Mouse (Mus musculus) limb, embryonic 14.5 days (tissue): ENCODE measurements at regions not wholly inside any gene's neighbourhood (a gene's known extent, or its start where the extent isn't known, plus 50 kb on each side); places are given as distances from the start of the nearest gene placed in this dataset.

Experiments
- ATAC-seq: fragments of 200-750 bp; cut with Nextera tagmentation; 2 replicates; pipeline ENCODE4 v1.8.0; 2017; ENCODE audit warnings: low read depth, moderate number of reproducible peaks, moderate TSS enrichment; ENCODE audit not compliant: low FRiP score
- DNase-seq: peaks from one replicate; pipeline ENCODE4 v3.0.0-alpha.2; 2015; ENCODE audit warnings: low spot score
- H3K27ac ChIP-seq: fragments of 300-500 bp; sonication (generic); replicated peaks from 2 replicates; pipeline ENCODE4 v1.5.1; 2014; ENCODE audit warnings: low read depth, mild to moderate bottlenecking, low read length, moderate library complexity, mixed read lengths
- H3K27me3 ChIP-seq: fragments of 300-500 bp; sonication (generic); 2 replicates; pipeline ENCODE4 v1.6.1; 2014; ENCODE audit warnings: low read length, mixed read lengths; ENCODE audit not compliant: control insufficient read depth, insufficient read depth
- H3K36me3 ChIP-seq: fragments of 300-500 bp; sonication (generic); 2 replicates; pipeline ENCODE4 v1.6.1; 2014; ENCODE audit warnings: mild to moderate bottlenecking, low read length, moderate library complexity, mixed read lengths; ENCODE audit not compliant: control insufficient read depth, insufficient read depth
- H3K4me1 ChIP-seq: fragments of 300-500 bp; sonication (generic); 2 replicates; pipeline ENCODE4 v1.6.1; 2014; ENCODE audit warnings: antibody characterized with exemption, low read length, mixed read lengths; ENCODE audit not compliant: control insufficient read depth, insufficient read depth
- H3K4me2 ChIP-seq: fragments of 300-500 bp; sonication (generic); replicated peaks from 2 replicates; pipeline ENCODE4 v1.6.1; 2014; ENCODE audit warnings: low read depth, mild to moderate bottlenecking, low read length, moderate library complexity; ENCODE audit not compliant: severe bottlenecking
- H3K4me3 ChIP-seq: fragments of 300-500 bp; sonication (generic); replicated peaks from 2 replicates; pipeline ENCODE4 v1.5.1; 2014; ENCODE audit warnings: low read length
- H3K9ac ChIP-seq: fragments of 300-500 bp; sonication (generic); 2 replicates; pipeline ENCODE4 v1.6.1; 2014; ENCODE audit warnings: mild to moderate bottlenecking, low read depth, low read length, moderate library complexity; ENCODE audit not compliant: severe bottlenecking
- H3K9me3 ChIP-seq: fragments of 300-500 bp; sonication (generic); 2 replicates; pipeline ENCODE4 v1.6.1; 2016; ENCODE audit warnings: low read length; ENCODE audit not compliant: control insufficient read depth
- POLR2A ChIP-seq: fragments of 200-500 bp; IDR thresholded peaks from 2 replicates; pipeline ENCODE4 v1.8.0; 2012; ENCODE audit warnings: inconsistent platforms, mild to moderate bottlenecking, moderate library complexity, borderline replicate concordance; ENCODE audit not compliant: insufficient read depth, insufficient read length; ENCODE audit errors: extremely low read depth
- WGBS: fragments of 180-500 bp; shearing (Covaris S2); extraction: QIAGEN DNeasy Blood & Tissue Kit; methylation state at CpG from one replicate; pipeline ENCODE4 v1.1.7; 2014; 5-methylcytosine and 5-hydroxymethylcytosine counted together

GRCm38 (mm10) chr10:96480453-96481324 lies 136.1 kb upstream of the Btg1 start:
- no peaks in the 10 kb centered on the region for H3K9me3 ChIP-seq
- H3K4me3 ChIP-seq: no peak overlapping the region
- H3K27ac ChIP-seq: peak overlapping the region; percentile 53
- peak overlapping the region; percentile 29; the same call in 1 of the 2 replicates for H3K9ac ChIP-seq
- peaks cover 12% of the 10 kb centered on the region for H3K4me1 ChIP-seq
- no peaks in the 10 kb centered on the region for H3K36me3 ChIP-seq
- ATAC-seq (peak; percentile 77), DNase-seq (peak; percentile 63)
- no peak for TF ChIP-seq POLR2A
- 26% methylated on average over 14 of the region's 14 CpGs for WGBS
- no peaks in the 10 kb centered on the region for H3K27me3 ChIP-seq
- peak overlapping the region; percentile 34 for H3K4me2 ChIP-seq

DNA sequence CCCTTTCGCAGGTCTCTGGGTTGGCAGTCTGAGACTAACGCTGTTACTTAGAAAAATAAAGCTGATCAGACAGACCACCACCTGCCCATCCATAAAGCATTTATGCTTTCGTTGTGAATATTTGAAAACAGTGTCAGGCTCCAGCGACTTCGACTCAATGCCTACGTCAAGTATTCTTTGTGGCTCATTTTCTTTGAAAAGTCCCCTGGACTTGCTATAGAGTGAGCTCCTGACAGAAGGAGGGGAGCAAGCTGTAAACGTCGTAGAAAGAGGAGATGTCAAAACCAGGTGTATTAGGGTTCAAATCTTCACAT lies 135.5 kb upstream of the Btg1 start:
- TF ChIP-seq POLR2A: no peak
- H3K4me2 ChIP-seq: no peak overlapping the region
- WGBS: 65% methylated on average over 8 of the region's 8 CpGs
- 0 out of 2 replicates have a peak overlapping the region, but pooled peaks have one; percentile 53 for H3K27ac ChIP-seq
- no peak overlapping the region for H3K4me3 ChIP-seq
- no peak overlapping the region for H3K9ac ChIP-seq
- no peaks in the 10 kb centered on the region for H3K9me3 ChIP-seq
- H3K4me1 ChIP-seq: peaks cover 12% of the 10 kb centered on the region
- no peak for DNase-seq
- no peak for ATAC-seq
- H3K27me3 ChIP-seq: no peaks in the 10 kb centered on the region
- no peaks in the 10 kb centered on the region for H3K36me3 ChIP-seq

- TF ChIP-seq POLR2A: no peak
- Histone ChIP-seq H3K4me1 (no peaks in the 10 kb centered on the region), H3K27me3 (no peaks in the 10 kb centered on the region), H3K4me2 (no peak overlapping the region), H3K9ac (no peak overlapping the region), H3K4me3 (no peak overlapping the region), H3K9me3 (no peaks in the 10 kb centered on the region), H3K27ac (no peak overlapping the region), H3K36me3 (no peaks in the 10 kb centered on the region)
- DNase-seq (no peak), ATAC-seq (no peak)
- 93% methylated on average over 3 of the region's 3 CpGs for WGBS
These were observed 130.1 kb upstream of the Btg1 start for GRCm38 (mm10) chr10:96486724-96487123.

DNA sequence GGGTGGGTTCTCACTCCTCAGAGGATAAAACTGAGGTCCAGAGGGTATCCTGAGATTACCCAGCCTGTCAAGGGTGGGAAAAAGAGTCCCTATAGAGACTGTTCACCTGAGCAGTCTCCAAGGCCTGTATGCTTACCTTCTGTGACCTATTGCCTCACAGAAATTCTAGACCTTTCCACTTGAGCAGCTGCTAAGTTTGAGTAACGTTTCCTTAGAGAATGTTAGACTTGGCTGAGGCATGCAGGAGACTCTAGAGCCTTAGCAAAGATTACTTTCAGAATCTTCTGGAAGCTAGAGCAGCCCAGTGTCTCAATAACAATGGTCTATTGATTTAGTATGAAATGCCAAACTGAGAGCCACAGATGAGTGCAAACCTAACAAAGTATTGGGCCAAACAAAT lies 123.1 kb upstream of the Btg1 start:
- Histone ChIP-seq H3K4me3 (no peak overlapping the region), H3K27me3 (no peaks in the 10 kb centered on the region), H3K36me3 (no peaks in the 10 kb centered on the region), H3K4me2 (no peak overlapping the region), H3K27ac (no peak overlapping the region), H3K4me1 (no peaks in the 10 kb centered on the region), H3K9ac (no peak overlapping the region), H3K9me3 (no peaks in the 10 kb centered on the region)
- no peak for TF ChIP-seq POLR2A
- 54% methylated on average over 1 of the region's 1 CpGs for WGBS
- DNase-seq (no peak), ATAC-seq (no peak)

GRCm38 (mm10) chr10:96496700-96497099 lies 120.1 kb upstream of the Btg1 start:
- Histone ChIP-seq H3K36me3 (no peaks in the 10 kb centered on the region), H3K27ac (no peak overlapping the region), H3K27me3 (no peaks in the 10 kb centered on the region), H3K9ac (no peak overlapping the region), H3K4me1 (no peaks in the 10 kb centered on the region), H3K4me3 (no peak overlapping the region), H3K9me3 (no peaks in the 10 kb centered on the region), H3K4me2 (no peak overlapping the region)
- WGBS: 93% methylated on average over 3 of the region's 3 CpGs
- DNase-seq (no peak), ATAC-seq (no peak)
- TF ChIP-seq POLR2A: no peak

- Histone ChIP-seq H3K4me1 (no peaks in the 10 kb centered on the region), H3K4me2 (no peak overlapping the region), H3K27me3 (no peaks in the 10 kb centered on the region), H3K9ac (no peak overlapping the region), H3K9me3 (no peaks in the 10 kb centered on the region), H3K27ac (no peak overlapping the region), H3K4me3 (no peak overlapping the region), H3K36me3 (no peaks in the 10 kb centered on the region)
- TF ChIP-seq POLR2A: no peak
- no peak for DNase-seq
- WGBS: 90% methylated on average over 7 of the region's 7 CpGs
- no peak for ATAC-seq
These were observed 119.3 kb upstream of the Btg1 start for GRCm38 (mm10) chr10:96497482-96497881.
